ENCODE assay signal across 24 mouse cellular contexts in genomic region chr19:38383769-38384168, GRCm38 (mm10). TPM values are rescaled to one million over a fixed set of nuclear protein-coding genes. Genes with fewer than 3 reads are reported as not detected.
DNase-seq lines count a peak whose midpoint lies in the region; ATAC-seq and TF ChIP-seq lines count a peak whose summit lies in the region.
"Had no signal": no experiment of that assay in that cellular context is flagged by ENCODE, and none has a peak within 500 bp of the region (broad histone marks: within the 10 kb centered on the region; RNA-seq: fewer than 3 reads in every experiment).

No protein-coding gene starts in this region.

- H3K4me3 ChIP-seq in heart, embryonic 12.5 days = no peak overlapping the region
- peak overlapping the region; percentile 82 for H3K4me3 ChIP-seq in testis, adult 2 months (ENCODE audit: control insufficient read depth, low read depth, low read length)
- peak overlapping the region; percentile 15 to 55 for H3K4me3 ChIP-seq in ES-E14 (ENCODE audit: insufficient read depth in 1 of 2, low read depth in 1 of 2, low read length in 2 of 2, poor library complexity in 1 of 2, severe bottlenecking in 1 of 2)
- H3K4me3 ChIP-seq in intestine, embryonic 16.5 days (ENCODE audit: low read length) = no peak overlapping the region
- H3K4me3 ChIP-seq: embryonic facial prominence, embryonic 10.5 days; embryonic facial prominence, embryonic 12.5 days; forebrain, embryonic 13.5 days; forebrain, embryonic 15.5 days had no signal

- no peak for TF ChIP-seq CTCF in testis, adult 2 months (IDR thresholded peaks at IDR 0.05; ENCODE audit: control insufficient read depth, insufficient read depth, insufficient replicate concordance, low read depth, low read length)

- peak; percentile 67; the same call in 1 of the 2 replicates for TF ChIP-seq POLR2A in testis, adult 2 months (IDR thresholded peaks at IDR 0.05; ENCODE audit: control insufficient read depth, low read depth, low read length)

- DNase-seq in heart, adult 11 months = peak; percentile 48
- no peak for DNase-seq in testis, postnatal 10 days (ENCODE audit: low spot score)
- no peak for DNase-seq in ES-E14 (ENCODE audit: low read depth, low spot score)
- DNase-seq in ZHBTc4 (ENCODE audit: low read depth, low spot score) = peak; percentile 54
- DNase-seq: adrenal gland, adult 8-10 months; adrenal gland, postnatal 14 days; adrenal gland, postnatal 36 days; B cell, adult 2 months; cerebellum, adult 11-12 months; cerebellum, adult 2 months; cerebellum, adult 9-10 months; cerebellum, postnatal 10 days; cerebellum, postnatal 25 days; forebrain, postnatal 0 days had no signal

- WGBS in heart, embryonic 12.5 days = 78% methylated on average over 12 of the region's 12 CpGs
- whole genome bisulfite sequencing in intestine, embryonic 16.5 days = 89% methylated on average over 12 of the region's 12 CpGs

- H3K4me2 ChIP-seq in heart, embryonic 12.5 days = no peak overlapping the region
- no peak overlapping the region for H3K4me2 ChIP-seq in intestine, embryonic 16.5 days (ENCODE audit: low read depth, low read length)
- H3K4me2 ChIP-seq: embryonic facial prominence, embryonic 12.5 days; forebrain, embryonic 13.5 days; forebrain, embryonic 15.5 days had no signal

- no peaks in the 10 kb centered on the region for H3K4me1 ChIP-seq in heart, embryonic 12.5 days (replicated peaks)
- H3K4me1 ChIP-seq in testis, adult 2 months (ENCODE audit: control insufficient read depth, insufficient read depth, low read length) = peaks cover 9% of the 10 kb centered on the region
- H3K4me1 ChIP-seq in ES-E14 (ENCODE audit: control insufficient read depth in 2 of 2, insufficient read depth in 2 of 2, low read length in 2 of 2, poor library complexity in 1 of 2) = peaks cover 0 to 10% of the 10 kb centered on the region in 2 experiments; a peak in 2 of 4 replicates
- H3K4me1 ChIP-seq in intestine, embryonic 16.5 days (ENCODE audit: control insufficient read depth, insufficient read depth, low read length) = no peaks in the 10 kb centered on the region
- H3K4me1 ChIP-seq: embryonic facial prominence, embryonic 10.5 days; embryonic facial prominence, embryonic 12.5 days; forebrain, embryonic 13.5 days; forebrain, embryonic 15.5 days had no signal

- no peak for ATAC-seq in heart, embryonic 12.5 days (ENCODE audit: insufficient number of reproducible peaks, low FRiP score)
- no peak for ATAC-seq in cerebellum, adult (ENCODE audit: insufficient number of reproducible peaks, low FRiP score, low TSS enrichment)
- no peak for ATAC-seq in intestine, embryonic 16.5 days
- ATAC-seq: CD4-positive, CD25-positive, alpha-beta regulatory T cell, adult 4 months; forebrain, embryonic 13.5 days; forebrain, embryonic 15.5 days; forebrain, postnatal 0 days had no signal

- H3K27me3 ChIP-seq in heart, embryonic 12.5 days (replicated peaks) = no peaks in the 10 kb centered on the region
- no peaks in the 10 kb centered on the region for H3K27me3 ChIP-seq in testis, adult 2 months (ENCODE audit: control insufficient read depth, insufficient read depth, low read length)
- H3K27me3 ChIP-seq in intestine, embryonic 16.5 days (replicated peaks; ENCODE audit: control insufficient read depth, insufficient read depth, low read length) = no peaks in the 10 kb centered on the region
- H3K27me3 ChIP-seq: CH12.LX; embryonic facial prominence, embryonic 12.5 days; forebrain, embryonic 13.5 days; forebrain, embryonic 15.5 days had no signal

- in situ Hi-C loops in ES-E14 (cut with MboI; ENCODE audit: low sequenced_read_pairs in 2 of 2, unreplicated experiment in 2 of 2) = no loop called here

- H3K9me3 ChIP-seq in heart, embryonic 12.5 days (replicated peaks) = no peaks in the 10 kb centered on the region
- H3K9me3 ChIP-seq in ES-E14 (ENCODE audit: control insufficient read depth, insufficient read depth, low read depth, low read length) = peaks cover 2% of the 10 kb centered on the region; the same call in 1 of the 2 replicates
- no peaks in the 10 kb centered on the region for H3K9me3 ChIP-seq in intestine, embryonic 16.5 days (ENCODE audit: control insufficient read depth, low read length)
- H3K9me3 ChIP-seq: embryonic facial prominence, embryonic 10.5 days; embryonic facial prominence, embryonic 12.5 days; forebrain, embryonic 13.5 days; forebrain, embryonic 15.5 days had no signal

- no peak overlapping the region for H3K9ac ChIP-seq in heart, embryonic 12.5 days
- H3K9ac ChIP-seq in ES-E14 (ENCODE audit: insufficient read depth, low read depth, low read length, poor library complexity, severe bottlenecking) = peak overlapping the region; percentile 52; the same call in 1 of the 2 replicates
- H3K9ac ChIP-seq in intestine, embryonic 16.5 days (ENCODE audit: low read depth, low read length) = no peak overlapping the region
- H3K9ac ChIP-seq: embryonic facial prominence, embryonic 12.5 days; forebrain, embryonic 13.5 days; forebrain, embryonic 15.5 days; forebrain, postnatal 0 days had no signal

- H3K36me3 ChIP-seq in heart, embryonic 12.5 days = no peaks in the 10 kb centered on the region
- H3K36me3 ChIP-seq in testis, adult 2 months (ENCODE audit: control insufficient read depth, insufficient read depth, low read length) = no peaks in the 10 kb centered on the region
- H3K36me3 ChIP-seq in ES-E14 (ENCODE audit: control insufficient read depth, insufficient read depth, low read length, poor library complexity, severe bottlenecking) = no peaks in the 10 kb centered on the region
- no peaks in the 10 kb centered on the region for H3K36me3 ChIP-seq in intestine, embryonic 16.5 days (ENCODE audit: control insufficient read depth, insufficient read depth, low read length)
- H3K36me3 ChIP-seq: embryonic facial prominence, embryonic 10.5 days; embryonic facial prominence, embryonic 12.5 days; forebrain, embryonic 15.5 days had no signal

- no peak overlapping the region for H3K27ac ChIP-seq in heart, embryonic 12.5 days (ENCODE audit: poor library complexity, severe bottlenecking)
- no peak overlapping the region for H3K27ac ChIP-seq in testis, adult 2 months (ENCODE audit: control insufficient read depth, insufficient read depth, low read depth, low read length)
- no peak overlapping the region for H3K27ac ChIP-seq in ES-E14 (ENCODE audit: insufficient read depth, low read depth, low read length, poor library complexity, severe bottlenecking)
- no peak overlapping the region for H3K27ac ChIP-seq in intestine, embryonic 16.5 days (ENCODE audit: low read length)
- H3K27ac ChIP-seq: embryonic facial prominence, embryonic 10.5 days; embryonic facial prominence, embryonic 12.5 days; forebrain, embryonic 13.5 days; forebrain, embryonic 15.5 days had no signal

TF ChIP-seq in ES-E14, 5 proteins besides CTCF, POLR2A, EP300 and RAD21:
- no peak for TF ChIP-seq CHD2 (IDR thresholded peaks at IDR 0.05; ENCODE audit: low read depth, low read length)
- no peak for TF ChIP-seq ZNF384 (IDR thresholded peaks at IDR 0.05; ENCODE audit: low read depth, low read length)
- TF ChIP-seq HCFC1 (IDR thresholded peaks at IDR 0.05; ENCODE audit: borderline replicate concordance, insufficient read depth, low read length) = no peak
- TF ChIP-seq ZC3H11A (IDR thresholded peaks at IDR 0.05; ENCODE audit: borderline replicate concordance, low read depth, low read length) = no peak
- no peak for TF ChIP-seq MAFK (IDR thresholded peaks at IDR 0.05; ENCODE audit: insufficient read depth, low read depth, low read length)

RNA-seq across cellular contexts. Expression of gene Slc35g1, which starts 12.0 kb away (rescaled TPM):
- polyA plus RNA-seq in heart, embryonic 12.5 days (2016; fragmentation: Nextera tagmentation; extraction: Ambion mirVana) = 3.6 and 4.0 TPM in 2 replicates
- 1.6 and 1.8 TPM in 2 replicates for polyA plus RNA-seq in testis, adult 2 months (2012; rRNA removed)
- 28.4 and 36.3 TPM in 2 replicates for total RNA-seq in ES-E14 (2012; rRNA removed)
- 7.0 and 7.1 TPM in 2 replicates for polyA plus RNA-seq in intestine, embryonic 16.5 days (2015; fragmentation: Nextera tagmentation; extraction: Ambion mirVana)

Comparison
In these comparisons a context has a peak if more than half of its experiments do, and no peak if none do; other contexts are left out.
1. DNase-seq: peak in heart, adult 11 months (single experiment) and ZHBTc4 (single experiment); none in testis, postnatal 10 days (single experiment) and ES-E14 (single experiment).
2. H3K4me3 ChIP-seq: peak in testis, adult 2 months (single experiment) and ES-E14 (2 of 2); none in heart, embryonic 12.5 days (single experiment) and intestine, embryonic 16.5 days (single experiment).